Mouse (Mus musculus) splenic B cell, adult 2 months (primary cell): ENCODE results near the gene Ppp2ca.

Source experiments
- DNase-seq: peaks from one replicate; pipeline ENCODE4 v3.0.0-alpha.2; 2011; ENCODE audit warnings: low read depth, low spot score
- H3K27me3 ChIP-seq: 2 replicates; pipeline ENCODE4 v1.6.1; 2012; ENCODE audit warnings: mild to moderate bottlenecking, low read length, moderate library complexity, mixed read lengths; ENCODE audit not compliant: control insufficient read depth, poor library complexity, insufficient read depth, severe bottlenecking
- H3K36me3 ChIP-seq: 2 replicates; pipeline ENCODE4 v1.6.1; 2012; ENCODE audit warnings: mild to moderate bottlenecking, low read length, moderate library complexity, mixed read lengths; ENCODE audit not compliant: control insufficient read depth, poor library complexity, insufficient read depth, severe bottlenecking

Ppp2ca gene

GRCm38 (mm10) chr11:52098398-52098946 is at the start of gene Ppp2ca:
TSS of gene Ppp2ca (plus strand) at chr11:52098681.
- no peaks in the 10 kb centered on the region for H3K27me3 ChIP-seq
- peak; percentile 99 for DNase-seq
- H3K36me3 ChIP-seq, result no peaks in the 10 kb centered on the region

GRCm38 (mm10) chr11:52053371-52053770 is 45.1 kb upstream of the Ppp2ca start:
- H3K27me3 ChIP-seq, result no peaks in the 10 kb centered on the region
- no peak for DNase-seq
- H3K36me3 ChIP-seq, result no peaks in the 10 kb centered on the region

- no peaks in the 10 kb centered on the region for H3K27me3 ChIP-seq
- DNase-seq, result no peak
- no peaks in the 10 kb centered on the region for H3K36me3 ChIP-seq
These were observed 43.8 kb upstream of the Ppp2ca start for GRCm38 (mm10) chr11:52054728-52055127.

- no peaks in the 10 kb centered on the region for H3K36me3 ChIP-seq
- no peaks in the 10 kb centered on the region for H3K27me3 ChIP-seq
- DNase-seq, result no peak
These were observed 42.3 kb upstream of the Ppp2ca start for GRCm38 (mm10) chr11:52056198-52056597.

- DNase-seq, result no peak
- H3K36me3 ChIP-seq, result no peaks in the 10 kb centered on the region
- H3K27me3 ChIP-seq, result no peaks in the 10 kb centered on the region
These were observed 39.5 kb upstream of the Ppp2ca start for GRCm38 (mm10) chr11:52059001-52059400.

GRCm38 (mm10) chr11:52060315-52060714 is 38.2 kb upstream of the Ppp2ca start:
- no peak for DNase-seq

GRCm38 (mm10) chr11:52062406-52062805 is 36.1 kb upstream of the Ppp2ca start:
- Histone ChIP-seq H3K27me3 (no peaks in the 10 kb centered on the region), H3K36me3 (no peaks in the 10 kb centered on the region)
- DNase-seq, result peak; percentile 53

More at GRCm38 (mm10) chr11:52060315-52060714, 38.2 kb upstream of the Ppp2ca start:
- no peaks in the 10 kb centered on the region for H3K36me3 ChIP-seq
- H3K27me3 ChIP-seq, result no peaks in the 10 kb centered on the region

GRCm38 (mm10) chr11:52064398-52064797 is 34.1 kb upstream of the Ppp2ca start:
- Histone ChIP-seq H3K36me3 (no peaks in the 10 kb centered on the region), H3K27me3 (no peaks in the 10 kb centered on the region)
- DNase-seq, result peak; percentile 60

GRCm38 (mm10) chr11:52065841-52066240 is 32.6 kb upstream of the Ppp2ca start:
- DNase-seq, result peak; percentile 58
- Histone ChIP-seq H3K36me3 (no peaks in the 10 kb centered on the region), H3K27me3 (no peaks in the 10 kb centered on the region)

GRCm38 (mm10) chr11:52071768-52072167 is 26.7 kb upstream of the Ppp2ca start:
- DNase-seq, result no peak
- Histone ChIP-seq H3K27me3 (no peaks in the 10 kb centered on the region), H3K36me3 (no peaks in the 10 kb centered on the region)

GRCm38 (mm10) chr11:52073528-52074170 is 24.8 kb upstream of the Ppp2ca start:
- no peaks in the 10 kb centered on the region for H3K27me3 ChIP-seq

GRCm38 (mm10) chr11:52074626-52075470 is 23.6 kb upstream of the Ppp2ca start:
- Histone ChIP-seq H3K36me3 (no peaks in the 10 kb centered on the region), H3K27me3 (no peaks in the 10 kb centered on the region)
- no peak for DNase-seq

More at GRCm38 (mm10) chr11:52073528-52074170, 24.8 kb upstream of the Ppp2ca start:
- DNase-seq, result no peak
- no peaks in the 10 kb centered on the region for H3K36me3 ChIP-seq

- no peaks in the 10 kb centered on the region for H3K36me3 ChIP-seq
- H3K27me3 ChIP-seq, result no peaks in the 10 kb centered on the region
- peak; percentile 86 for DNase-seq
These were observed 22.5 kb upstream of the Ppp2ca start for GRCm38 (mm10) chr11:52075794-52076633.

- no peak for DNase-seq
- Histone ChIP-seq H3K27me3 (no peaks in the 10 kb centered on the region), H3K36me3 (no peaks in the 10 kb centered on the region)
These were observed 21.6 kb upstream of the Ppp2ca start for GRCm38 (mm10) chr11:52076742-52077352.
